Mouse (Mus musculus): Measurements from ENCODE around the gene Tubgcp4. TPM values are rescaled to one million over a fixed set of nuclear protein-coding genes. Genes with fewer than 3 reads are reported as not detected.

The Tubgcp4 gene
- polyA plus RNA-seq, 1 experiment from 2014 or later, result 50.3 TPM

GRCm38 (mm10) chr2:121141216-121142035 lies 29.0 kb upstream of the Tubgcp4 start:
- Histone ChIP-seq H3K27ac (ENCODE audit: low read length) (peak overlapping the region; percentile 98), H3K36me3 (ENCODE audit: control insufficient read depth, insufficient read depth, low read length) (peaks cover 10% of the 10 kb centered on the region; the same call in 1 of the 2 replicates), H3K4me3 (replicated peaks; ENCODE audit: low read length) (peak overlapping the region; percentile 77), H3K4me1 (ENCODE audit: control insufficient read depth, insufficient read depth, low read length) (peaks cover 18% of the 10 kb centered on the region), H3K27me3 (ENCODE audit: control insufficient read depth, insufficient read depth, low read length) (no peaks in the 10 kb centered on the region), H3K4me2 (ENCODE audit: low read depth, low read length) (peak overlapping the region; percentile 91), H3K9ac (ENCODE audit: low read length) (peak overlapping the region; percentile 91), H3K9me3 (replicated peaks; ENCODE audit: control insufficient read depth, low read length) (no peaks in the 10 kb centered on the region)
- ATAC-seq (ENCODE audit: insufficient read depth, low FRiP score), result no peak
- 66% methylated on average over 16 of the region's 16 CpGs for WGBS

GRCm38 (mm10) chr2:121142415-121142814 lies 28.0 kb upstream of the Tubgcp4 start:
- H3K27ac ChIP-seq (ENCODE audit: low read length), result no peak overlapping the region
- no peaks in the 10 kb centered on the region for H3K9me3 ChIP-seq (replicated peaks; ENCODE audit: control insufficient read depth, low read length)
- H3K4me3 ChIP-seq (replicated peaks; ENCODE audit: low read length), result no peak overlapping the region
- H3K4me1 ChIP-seq (ENCODE audit: control insufficient read depth, insufficient read depth, low read length), result peaks cover 18% of the 10 kb centered on the region
- no peak overlapping the region for H3K9ac ChIP-seq (ENCODE audit: low read length)
- peaks cover 10% of the 10 kb centered on the region; the same call in 1 of the 2 replicates for H3K36me3 ChIP-seq (ENCODE audit: control insufficient read depth, insufficient read depth, low read length)
- no peak overlapping the region for H3K4me2 ChIP-seq (ENCODE audit: low read depth, low read length)
- no peak for ATAC-seq (ENCODE audit: insufficient read depth, low FRiP score)
- WGBS, result 71% methylated on average over 2 of the region's 2 CpGs
- H3K27me3 ChIP-seq (ENCODE audit: control insufficient read depth, insufficient read depth, low read length), result no peaks in the 10 kb centered on the region

- no peak overlapping the region for H3K4me3 ChIP-seq (replicated peaks; ENCODE audit: low read length)
- H3K9me3 ChIP-seq (replicated peaks; ENCODE audit: control insufficient read depth, low read length), result no peaks in the 10 kb centered on the region
- no peak for ATAC-seq (ENCODE audit: insufficient read depth, low FRiP score)
- H3K27me3 ChIP-seq (ENCODE audit: control insufficient read depth, insufficient read depth, low read length), result no peaks in the 10 kb centered on the region
- H3K36me3 ChIP-seq (ENCODE audit: control insufficient read depth, insufficient read depth, low read length), result peaks cover 6% of the 10 kb centered on the region
- WGBS, result 78% methylated on average over 5 of the region's 5 CpGs
- no peak overlapping the region for H3K27ac ChIP-seq (ENCODE audit: low read length)
- no peak overlapping the region for H3K9ac ChIP-seq (ENCODE audit: low read length)
- no peaks in the 10 kb centered on the region for H3K4me1 ChIP-seq (ENCODE audit: control insufficient read depth, insufficient read depth, low read length)
- H3K4me2 ChIP-seq (ENCODE audit: low read depth, low read length), result no peak overlapping the region
These were observed 20.8 kb upstream of the Tubgcp4 start for GRCm38 (mm10) chr2:121149679-121150078.

- ATAC-seq (ENCODE audit: insufficient read depth, low FRiP score), result no peak
- H3K36me3 ChIP-seq (ENCODE audit: control insufficient read depth, insufficient read depth, low read length), result peaks cover 11% of the 10 kb centered on the region
- no peaks in the 10 kb centered on the region for H3K4me1 ChIP-seq (ENCODE audit: control insufficient read depth, insufficient read depth, low read length)
- H3K4me2 ChIP-seq (ENCODE audit: low read depth, low read length), result no peak overlapping the region
- no peaks in the 10 kb centered on the region for H3K9me3 ChIP-seq (replicated peaks; ENCODE audit: control insufficient read depth, low read length)
- H3K27me3 ChIP-seq (ENCODE audit: control insufficient read depth, insufficient read depth, low read length), result no peaks in the 10 kb centered on the region
- no peak overlapping the region for H3K27ac ChIP-seq (ENCODE audit: low read length)
- WGBS, result 91% methylated on average over 3 of the region's 3 CpGs
- H3K9ac ChIP-seq (ENCODE audit: low read length), result no peak overlapping the region
- H3K4me3 ChIP-seq (replicated peaks; ENCODE audit: low read length), result no peak overlapping the region
These were observed 17.4 kb upstream of the Tubgcp4 start for GRCm38 (mm10) chr2:121153100-121153499.

GRCm38 (mm10) chr2:121169173-121169572 lies 1.3 kb upstream of the Tubgcp4 start:
- Histone ChIP-seq H3K9me3 (replicated peaks; ENCODE audit: control insufficient read depth, low read length) (no peaks in the 10 kb centered on the region), H3K4me2 (ENCODE audit: low read depth, low read length) (peak overlapping the region; percentile 76), H3K9ac (ENCODE audit: low read length) (peak overlapping the region; percentile 92), H3K27me3 (ENCODE audit: control insufficient read depth, insufficient read depth, low read length) (no peaks in the 10 kb centered on the region), H3K27ac (ENCODE audit: low read length) (no peak overlapping the region), H3K36me3 (ENCODE audit: control insufficient read depth, insufficient read depth, low read length) (no peaks in the 10 kb centered on the region), H3K4me3 (replicated peaks; ENCODE audit: low read length) (peak overlapping the region; percentile 97), H3K4me1 (ENCODE audit: control insufficient read depth, insufficient read depth, low read length) (peaks cover 18% of the 10 kb centered on the region)
- WGBS, result 38% methylated on average over 4 of the region's 4 CpGs
- ATAC-seq (ENCODE audit: insufficient read depth, low FRiP score), result no peak

- Histone ChIP-seq H3K27me3 (ENCODE audit: control insufficient read depth, insufficient read depth, low read length) (no peaks in the 10 kb centered on the region), H3K4me3 (replicated peaks; ENCODE audit: low read length) (peak overlapping the region; percentile 97), H3K9ac (ENCODE audit: low read length) (peak overlapping the region; percentile 92), H3K4me1 (ENCODE audit: control insufficient read depth, insufficient read depth, low read length) (peaks cover 18% of the 10 kb centered on the region), H3K36me3 (ENCODE audit: control insufficient read depth, insufficient read depth, low read length) (no peaks in the 10 kb centered on the region), H3K27ac (ENCODE audit: low read length) (no peak overlapping the region; the same call in 1 of the 2 replicates), H3K9me3 (replicated peaks; ENCODE audit: control insufficient read depth, low read length) (no peaks in the 10 kb centered on the region), H3K4me2 (ENCODE audit: low read depth, low read length) (peak overlapping the region; percentile 76)
- WGBS, result 2% methylated on average over 9 of the region's 9 CpGs
- no peak for ATAC-seq (ENCODE audit: insufficient read depth, low FRiP score)
These were observed 552 bp upstream of the Tubgcp4 start for GRCm38 (mm10) chr2:121169902-121170301.

- Histone ChIP-seq H3K4me1 (ENCODE audit: control insufficient read depth, insufficient read depth, low read length) (peaks cover 18% of the 10 kb centered on the region), H3K9ac (ENCODE audit: low read length) (peak within 1 kb of the TSS; percentile 92), H3K27me3 (ENCODE audit: control insufficient read depth, insufficient read depth, low read length) (no peaks in the 10 kb centered on the region), H3K4me2 (ENCODE audit: low read depth, low read length) (peak within 1 kb of the TSS; percentile 76), H3K4me3 (replicated peaks; ENCODE audit: low read length) (peak within 1 kb of the TSS; percentile 97), H3K27ac (ENCODE audit: low read length) (peak within 1 kb of the TSS; percentile 91), H3K36me3 (ENCODE audit: control insufficient read depth, insufficient read depth, low read length) (0 out of 2 replicates have a peak, but pooled peaks cover 6% of the 10 kb centered on the region), H3K9me3 (replicated peaks; ENCODE audit: control insufficient read depth, low read length) (no peaks in the 10 kb centered on the region)
- under 1% methylated on average over 66 of the region's 66 CpGs for WGBS
- peak; percentile 96 for ATAC-seq (ENCODE audit: insufficient read depth, low FRiP score)
These were observed 707 bp downstream of the Tubgcp4 start, which contains the start of gene Zscan29 for GRCm38 (mm10) chr2:121170980-121171742. Gene Zscan29, minus strand, starts transcription at chr2:121171125.

- H3K4me3 ChIP-seq (replicated peaks; ENCODE audit: low read length), result no peak overlapping the region
- H3K9ac ChIP-seq (ENCODE audit: low read length), result no peak overlapping the region
- H3K4me1 ChIP-seq (ENCODE audit: control insufficient read depth, insufficient read depth, low read length), result no peaks in the 10 kb centered on the region
- ATAC-seq (ENCODE audit: insufficient read depth, low FRiP score), result no peak
- no peaks in the 10 kb centered on the region for H3K27me3 ChIP-seq (ENCODE audit: control insufficient read depth, insufficient read depth, low read length)
- H3K9me3 ChIP-seq (replicated peaks; ENCODE audit: control insufficient read depth, low read length), result no peaks in the 10 kb centered on the region
- H3K27ac ChIP-seq (ENCODE audit: low read length), result no peak overlapping the region
- peaks cover 13% of the 10 kb centered on the region for H3K36me3 ChIP-seq (ENCODE audit: control insufficient read depth, insufficient read depth, low read length)
- no peak overlapping the region for H3K4me2 ChIP-seq (ENCODE audit: low read depth, low read length)
- 93% methylated on average over 3 of the region's 3 CpGs for WGBS
These were observed 8.5 kb downstream of the Tubgcp4 start for GRCm38 (mm10) chr2:121178828-121179479.

All from stomach, embryonic 16.5 days (tissue).